Mouse (Mus musculus) stomach, embryonic 14.5 days (tissue): ENCODE data around the gene Tchhl1. TPM values are rescaled to one million over a fixed set of nuclear protein-coding genes. Genes with fewer than 3 reads are reported as not detected.

Experiments
- microRNA-seq: library from miRNA; unstranded; fragments of <30 nt; microRNA quantifications from one replicate; pipeline ENCODE4, GENCODE M21; 2016
- polyA plus RNA-seq: library from polyadenylated mRNA; unstranded; fragments of >200 nt; fragmentation: Nextera tagmentation; extraction: Ambion mirVana; gene quantifications from 2 replicates; pipeline ENCODE4 v1.2.1, GENCODE M21; 2014

Tchhl1 gene
- polyA plus RNA-seq, 1 experiment from 2014 or later, result not detected

Small RNA genes lying within 50 kb of the gene (microRNA-seq; reads per million reads assigned to microRNA genes)
- not detected for gene Gm22752

Other genes with a start within 250 kb of the Tchhl1 start
- 0.49 TPM in 1 of 2 replicates, not detected in the other for gene Flg, start 195.2 kb upstream of the Tchhl1 start, polyA plus RNA-seq
- not detected in 2 replicates for gene Hrnr, start 149.0 kb upstream of the Tchhl1 start, polyA plus RNA-seq
- gene Rptn, start 75.1 kb upstream of the Tchhl1 start, polyA plus RNA-seq, result not detected in 2 replicates
- 1.3 and 1.5 TPM in 2 replicates for gene Tchh, start 26.4 kb upstream of the Tchhl1 start, polyA plus RNA-seq
- gene S100a11, start 51.7 kb downstream of the Tchhl1 start, polyA plus RNA-seq, result 1,750 and 1,785 TPM in 2 replicates
- 430 TPM in 2 replicates for gene S100a10, start 86.3 kb downstream of the Tchhl1 start, polyA plus RNA-seq
- not detected in 2 replicates for gene Tdpoz2, start 183.9 kb downstream of the Tchhl1 start, polyA plus RNA-seq
- gene Tdpoz1, start 207.6 kb downstream of the Tchhl1 start, polyA plus RNA-seq, result not detected in 2 replicates
- not detected in 2 replicates for gene Gm37596, start 224.3 kb downstream of the Tchhl1 start, polyA plus RNA-seq